Mouse (Mus musculus): ENCODE data around the gene Scnn1a.

GRCm38 (mm10) chr6:125359999-125360398 lies 39.5 kb downstream of the Scnn1a start:
- TF ChIP-seq CTCF (IDR thresholded peaks at IDR 0.05; ENCODE audit: low read depth) (peak; percentile 44), EP300 (IDR thresholded peaks at IDR 0.05; ENCODE audit: low read depth) (no peak)

Data from liver, postnatal 0 days (tissue).